Mouse (Mus musculus) induced T-regulatory cell, adult 2 months (primary cell): ENCODE data around the gene Gm8947.
"Not testable (repeated sequence)": the region's sequence is repeated elsewhere in the genome, so short reads cannot be mapped to it uniquely, and the experiment has no call there.

Experiments
- DNase-seq: peaks from one replicate; pipeline ENCODE4 v3.0.0-alpha.2; 2012; ENCODE audit warnings: low read depth

The Gm8947 gene

DNA sequence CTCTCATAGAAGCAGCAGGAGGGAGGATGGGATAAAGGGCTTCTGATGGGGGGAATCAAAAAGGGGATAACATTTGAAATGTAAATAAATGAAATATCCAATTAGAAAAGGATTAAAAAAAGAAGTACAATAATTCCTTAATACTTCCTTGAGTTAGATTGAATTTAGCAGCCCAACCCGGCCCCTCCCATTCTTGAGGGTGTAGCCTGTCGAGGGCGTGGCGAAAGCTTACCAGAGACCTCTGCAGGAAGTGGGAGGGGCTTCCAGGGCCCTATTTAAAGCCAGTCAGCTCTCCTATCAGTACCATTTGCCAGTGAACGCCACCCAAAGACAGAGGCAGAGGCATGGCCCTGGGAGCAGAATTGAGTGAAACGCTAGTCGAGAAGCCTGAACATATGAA, 9.9 kb upstream of the Gm8947 start, which contains the start of gene Gm47985:
Gene Gm47985 (plus strand): TSS at position 272 of the 400 bp plus-strand sequence.
- DNase-seq: not testable (repeated sequence)

DNA sequence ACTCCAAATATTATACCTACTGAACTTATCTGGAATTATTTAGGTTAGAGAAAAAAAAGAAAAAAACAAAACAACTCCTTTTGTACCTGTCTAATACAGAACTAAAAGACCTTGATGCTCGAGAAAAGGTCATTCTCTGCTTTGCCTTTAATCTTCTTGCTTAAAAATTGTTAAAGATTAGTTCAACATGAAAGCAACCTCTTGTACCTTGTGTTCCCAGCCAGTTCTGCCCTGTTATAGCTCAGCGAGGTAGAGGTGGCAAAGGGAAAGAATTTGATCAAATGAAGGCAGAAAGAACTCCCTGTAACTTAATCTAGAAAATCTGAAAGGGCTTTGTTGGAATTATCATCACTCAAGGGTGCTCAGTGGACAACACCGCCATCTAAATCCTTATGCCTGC, 6.0 kb upstream of the Gm8947 start:
- not testable (repeated sequence) for DNase-seq

GRCm38 (mm10) chr1:151186879-151187424, 5.2 kb upstream of the Gm8947 start:
- DNase-seq: not testable (repeated sequence)

DNA sequence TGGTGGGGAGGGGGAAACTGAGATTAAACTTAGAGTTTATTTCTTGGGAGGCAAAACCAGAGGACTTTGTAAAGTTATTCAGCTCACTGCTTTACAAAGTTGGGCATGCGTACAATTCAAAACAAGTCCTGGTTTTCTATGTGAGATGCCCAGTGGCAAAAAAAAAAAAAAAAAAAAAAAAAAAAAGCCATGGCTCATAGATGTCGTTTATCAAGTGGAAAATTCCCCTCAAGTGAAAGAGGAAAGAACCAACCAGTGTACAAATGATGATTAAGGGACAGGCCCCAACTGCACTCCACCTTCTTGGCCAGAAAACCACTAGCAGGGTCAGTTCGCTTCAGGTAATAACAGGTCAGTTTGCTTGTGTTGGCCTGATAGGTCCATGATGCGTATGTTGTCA, 3.7 kb upstream of the Gm8947 start:
- no peak for DNase-seq

- not testable (repeated sequence) for DNase-seq
These were observed 563 bp downstream of the Gm8947 start for GRCm38 (mm10) chr1:151192739-151193138.

DNA sequence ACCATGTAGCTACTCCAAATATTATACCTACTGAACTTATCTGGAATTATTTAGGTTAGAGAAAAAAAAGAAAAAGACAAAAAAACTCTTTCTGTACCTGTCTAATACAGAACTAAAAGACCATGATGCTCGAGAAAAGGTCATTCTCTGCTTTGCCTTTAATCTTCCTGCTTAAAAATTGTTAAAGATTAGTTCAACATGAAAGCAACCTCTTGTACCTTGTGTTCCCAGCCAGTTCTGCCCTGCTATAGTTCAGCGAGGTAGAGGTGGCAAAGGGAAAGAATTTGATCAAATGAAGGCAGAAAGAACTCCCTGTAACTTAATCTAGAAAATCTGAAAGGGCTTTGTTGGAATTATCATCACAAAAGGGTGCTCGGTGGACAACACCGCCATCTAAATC, 3.8 kb downstream of the Gm8947 start:
- not testable (repeated sequence) for DNase-seq

DNA sequence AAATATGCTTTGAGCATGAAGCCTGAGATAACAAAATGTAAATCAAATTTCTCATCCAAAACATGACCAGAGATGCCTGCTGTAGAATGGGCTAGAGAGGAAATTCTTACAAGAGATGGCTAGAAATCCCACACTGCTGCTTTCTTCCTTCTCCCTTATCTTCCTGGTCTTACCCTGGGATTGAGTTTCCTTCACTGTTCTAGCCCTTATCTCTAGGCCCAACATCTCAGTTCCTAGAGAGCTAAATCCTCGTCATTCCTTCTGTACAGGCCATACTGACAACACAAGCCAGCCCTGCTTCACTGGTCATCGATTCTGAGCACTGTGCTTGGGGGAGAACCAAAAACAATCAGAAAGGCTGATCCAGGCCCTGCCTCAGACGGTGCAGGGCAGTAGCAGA, 4.5 kb downstream of the Gm8947 start:
- not testable (repeated sequence) for DNase-seq

GRCm38 (mm10) chr1:151198120-151198519, 5.9 kb downstream of the Gm8947 start, which contains the start of gene Gm47995:
Gene Gm47995 (plus strand): TSS chr1:151198448.
- peak; percentile 11 for DNase-seq

DNA sequence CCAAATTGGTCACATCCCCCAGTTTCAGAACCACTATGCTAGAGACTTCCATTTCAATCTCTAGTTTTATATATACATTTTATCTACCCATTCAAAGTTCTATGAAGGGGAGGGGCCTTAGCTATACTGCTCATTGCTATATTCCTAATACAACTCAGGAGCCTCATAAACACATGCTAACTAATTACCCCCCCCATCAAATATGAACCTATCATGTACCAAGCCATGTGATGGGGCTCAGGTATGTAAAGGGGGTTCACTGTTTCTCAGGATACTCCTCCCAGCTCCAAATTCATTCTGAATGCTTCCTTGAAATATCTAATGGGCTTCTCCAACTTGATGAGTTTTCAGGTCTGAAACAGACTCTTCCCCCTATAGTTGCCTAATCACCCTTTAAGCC, 8.4 kb downstream of the Gm8947 start:
- DNase-seq: not testable (repeated sequence)

- not testable (repeated sequence) for DNase-seq
These were observed 10.6 kb downstream of the Gm8947 start for GRCm38 (mm10) chr1:151202771-151203170.

DNA sequence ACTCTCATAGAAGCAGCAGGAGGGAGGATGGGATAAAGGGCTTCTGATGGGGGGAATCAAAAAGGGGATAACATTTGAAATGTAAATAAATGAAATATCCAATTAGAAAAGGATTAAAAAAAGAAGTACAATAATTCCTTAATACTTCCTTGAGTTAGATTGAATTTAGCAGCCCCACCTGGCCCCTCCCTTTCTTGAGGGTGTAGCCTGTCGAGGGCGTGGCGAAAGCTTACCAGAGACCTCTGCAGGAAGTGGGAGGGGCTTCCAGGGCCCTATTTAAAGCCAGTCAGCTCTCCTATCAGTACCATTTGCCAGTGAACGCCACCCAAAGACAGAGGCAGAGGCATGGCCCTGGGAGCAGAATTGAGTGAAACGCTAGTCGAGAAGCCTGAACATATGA, 11.6 kb downstream of the Gm8947 start, which contains the start of gene 3110040M04Rik:
Gene 3110040M04Rik (plus strand): TSS at position 304 of the 400 bp plus-strand sequence.
- DNase-seq: not testable (repeated sequence)

DNA sequence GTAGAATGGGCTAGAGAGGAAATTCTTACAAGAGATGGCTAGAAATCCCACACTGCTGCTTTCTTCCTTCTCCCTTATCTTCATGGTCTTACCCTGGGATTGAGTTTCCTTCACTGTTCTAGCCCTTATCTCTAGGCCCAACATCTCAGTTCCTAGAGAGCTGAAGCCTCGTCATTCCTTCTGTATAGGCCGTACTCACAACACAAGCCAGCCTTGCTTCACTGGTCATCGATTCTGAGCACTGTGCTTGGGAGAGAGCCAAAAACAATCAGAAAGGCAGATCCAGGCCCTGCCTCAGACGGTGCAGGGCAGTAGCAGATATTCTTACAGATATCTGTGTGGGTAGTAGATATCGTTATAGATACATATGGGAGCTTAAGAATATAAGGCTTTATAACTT, 16.3 kb downstream of the Gm8947 start:
- DNase-seq: not testable (repeated sequence)

DNA sequence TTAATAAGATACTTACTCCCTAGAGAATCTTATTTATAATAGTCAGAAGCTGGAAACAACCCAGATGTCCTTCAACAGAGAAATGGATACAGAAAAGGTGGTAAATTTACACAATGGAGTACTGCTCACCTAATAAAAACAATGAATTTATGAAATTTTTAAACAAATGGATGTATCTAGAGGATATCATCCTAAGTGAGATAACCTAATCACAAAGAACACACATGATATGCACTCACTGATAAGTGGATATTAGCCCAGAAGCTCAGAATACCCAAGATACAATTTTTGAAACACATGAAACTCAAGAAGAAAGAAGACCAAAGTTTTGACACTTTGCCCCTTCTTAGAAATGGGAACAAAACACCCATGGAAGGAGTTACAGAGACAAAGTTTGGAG, 16.8 kb downstream of the Gm8947 start:
- DNase-seq: not testable (repeated sequence)

DNA sequence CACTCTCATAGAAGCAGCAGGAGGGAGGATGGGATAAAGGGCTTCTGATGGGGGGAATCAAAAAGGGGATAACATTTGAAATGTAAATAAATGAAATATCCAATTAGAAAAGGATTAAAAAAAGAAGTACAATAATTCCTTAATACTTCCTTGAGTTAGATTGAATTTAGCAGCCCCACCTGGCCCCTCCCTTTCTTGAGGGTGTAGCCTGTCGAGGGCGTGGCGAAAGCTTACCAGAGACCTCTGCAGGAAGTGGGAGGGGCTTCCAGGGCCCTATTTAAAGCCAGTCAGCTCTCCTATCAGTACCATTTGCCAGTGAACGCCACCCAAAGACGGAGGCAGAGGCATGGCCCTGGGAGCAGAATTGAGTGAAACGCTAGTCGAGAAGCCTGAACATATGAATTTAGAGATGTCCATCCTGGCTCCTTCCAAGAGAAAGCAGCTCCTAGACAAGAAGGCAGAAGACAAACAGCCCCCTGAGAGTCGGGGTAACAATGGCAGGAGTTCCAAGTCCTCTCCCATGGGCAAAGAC, 17.7 kb downstream of the Gm8947 start, which contains the start of gene Gm47996:
Gene Gm47996 (plus strand): TSS at position 308 of the 532 bp plus-strand sequence.
- not testable (repeated sequence) for DNase-seq

DNA sequence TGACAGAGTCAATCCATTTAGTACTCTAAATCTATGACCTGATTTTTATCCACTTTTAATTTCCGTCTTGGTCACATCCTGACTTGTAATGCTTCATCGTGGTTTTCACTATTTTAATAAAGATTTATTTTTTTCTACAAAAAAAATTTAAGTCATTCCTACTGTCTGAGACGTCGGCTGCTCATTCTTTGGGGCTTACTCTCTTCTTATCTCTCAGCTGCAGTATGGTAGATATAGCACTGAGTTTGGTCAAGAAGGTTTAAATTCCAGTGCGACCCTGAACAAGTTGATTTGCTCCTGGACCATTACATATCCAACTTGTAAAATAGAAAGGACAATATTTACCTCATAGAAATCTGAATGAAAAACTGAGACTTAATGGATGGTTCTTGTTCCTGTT, 19.5 kb downstream of the Gm8947 start:
- not testable (repeated sequence) for DNase-seq

GRCm38 (mm10) chr1:151214862-151215261, 22.7 kb downstream of the Gm8947 start:
- DNase-seq: no peak

GRCm38 (mm10) chr1:151215985-151216384, 23.8 kb downstream of the Gm8947 start:
- DNase-seq: no peak

GRCm38 (mm10) chr1:151216417-151216816, 24.2 kb downstream of the Gm8947 start:
- no peak for DNase-seq

DNA sequence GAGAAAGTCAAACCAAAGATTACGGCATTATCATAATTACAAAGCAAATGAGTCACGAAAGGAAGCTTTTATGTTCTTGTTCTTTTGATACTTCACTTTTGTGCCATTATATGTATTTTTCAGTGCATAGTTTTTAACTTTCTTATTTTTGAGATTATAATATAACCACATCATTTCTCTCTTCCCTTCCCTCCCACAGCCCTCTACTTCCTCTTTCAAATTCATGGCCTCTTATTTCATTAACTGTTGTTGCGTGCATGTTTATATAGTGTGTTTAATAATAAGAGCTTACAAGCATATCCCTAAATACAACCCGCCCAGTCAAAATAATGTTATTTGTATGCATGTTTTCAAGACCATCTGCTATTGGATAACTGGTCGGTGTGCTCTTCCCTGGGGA, 26.9 kb downstream of the Gm8947 start:
- no peak for DNase-seq

DNA sequence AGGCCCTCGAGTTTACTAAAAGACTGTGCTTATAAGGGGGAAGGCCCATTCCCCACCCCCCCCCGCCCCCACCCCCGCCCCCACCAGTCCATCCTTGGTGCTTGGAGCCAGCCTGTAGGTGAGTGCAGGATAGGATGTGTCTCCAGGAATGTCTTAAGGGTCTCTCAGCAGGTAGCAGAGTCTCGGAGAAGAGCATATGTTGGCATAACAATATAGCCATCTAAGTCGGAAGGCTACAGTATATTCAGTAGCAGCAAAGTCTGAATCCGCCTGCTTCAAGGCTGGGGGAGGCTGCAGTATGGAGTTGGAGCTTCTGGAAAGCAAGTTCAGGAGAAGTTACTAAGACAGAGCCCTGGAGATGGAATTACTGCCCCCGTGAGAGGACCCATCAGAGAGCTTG, 27.9 kb downstream of the Gm8947 start:
- DNase-seq: no peak

DNA sequence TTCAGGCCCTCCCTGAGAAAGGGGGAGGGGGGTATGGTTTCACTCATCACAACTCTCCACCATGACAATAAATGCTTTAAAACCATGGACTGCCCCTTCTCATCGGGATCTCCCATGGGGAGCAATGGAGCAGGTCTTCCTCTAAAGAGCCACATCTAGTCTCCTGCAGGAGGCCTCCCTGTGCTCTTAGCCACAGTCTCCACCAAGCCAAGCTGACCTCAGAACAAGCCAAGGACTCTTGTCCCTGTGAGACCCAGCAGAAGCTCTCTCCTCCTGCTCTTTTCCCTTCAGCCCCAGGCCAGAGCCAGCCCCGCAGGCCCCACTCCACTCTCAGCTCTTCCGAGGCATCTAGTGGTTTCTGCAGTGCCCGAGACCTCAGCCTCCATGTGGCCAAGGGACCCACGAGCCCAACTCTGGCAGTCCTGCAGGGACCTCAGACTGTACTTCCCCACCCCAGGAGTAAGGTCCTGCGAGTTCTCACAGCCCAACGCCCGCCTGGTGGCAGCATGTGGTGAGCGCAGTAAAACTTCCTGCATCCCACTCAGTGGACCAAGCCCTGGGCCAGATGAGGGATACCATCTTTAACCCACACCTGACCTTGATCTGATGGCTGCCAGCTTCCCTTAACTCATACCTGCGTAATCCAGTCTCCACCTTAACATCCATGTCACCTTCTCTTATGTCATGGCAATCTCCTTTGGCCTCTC, 30.5 kb downstream of the Gm8947 start:
- DNase-seq: no peak

DNA sequence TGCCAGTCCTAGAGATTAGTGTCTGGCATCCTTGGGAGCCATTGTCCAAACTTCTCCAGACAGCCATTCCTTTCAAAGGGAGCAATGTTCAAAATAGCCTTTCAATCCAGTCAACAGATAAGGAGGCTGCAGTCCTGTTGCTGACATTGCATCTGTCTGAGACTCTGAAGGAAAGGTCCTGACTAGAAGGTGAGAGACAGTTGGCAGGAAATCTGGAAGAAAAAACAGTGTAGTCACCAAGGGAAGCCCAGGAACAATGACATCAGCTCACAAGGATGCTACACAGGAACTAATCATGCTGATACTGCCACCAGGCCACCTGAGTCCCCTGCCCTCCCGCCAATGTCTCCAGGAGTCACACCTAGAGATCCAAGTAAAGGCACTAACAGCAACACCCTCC, 31.2 kb downstream of the Gm8947 start:
- DNase-seq: no peak

DNA sequence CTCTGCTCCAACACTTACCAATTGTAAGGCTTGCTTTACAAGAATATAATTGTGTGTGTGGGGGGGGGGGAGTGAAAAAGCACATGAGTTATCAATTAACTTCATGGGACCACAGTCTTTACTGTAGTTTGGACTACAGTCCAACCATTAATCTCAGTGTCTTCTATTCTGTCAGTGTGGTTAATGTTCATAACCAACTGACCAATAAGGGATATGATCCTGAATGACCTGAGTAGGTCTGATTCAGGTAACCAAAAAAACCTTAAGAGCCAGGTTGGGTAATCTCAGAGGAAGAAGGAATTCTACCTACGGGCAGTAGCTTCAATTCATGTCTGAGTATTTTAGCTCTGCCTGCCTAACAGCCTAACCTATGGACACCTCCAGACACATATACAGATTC, 32.4 kb downstream of the Gm8947 start:
- no peak for DNase-seq
